Mouse (Mus musculus) gastrocnemius, postnatal 4 days (tissue): ENCODE data around the gene Ep400. TPM values are rescaled to one million over a fixed set of nuclear protein-coding genes. Genes with fewer than 3 reads are reported as not detected.
"Not testable (repeated sequence)": the region's sequence is repeated elsewhere in the genome, so short reads cannot be mapped to it uniquely, and the experiment has no call there.

Source experiments
- DNase-seq, 2 experiments: peaks; one replicate each; pipeline ENCODE4 v3.0.0; 2021 to 2022; ENCODE audit warnings: low spot score in 2 of 2, mixed read lengths in 2 of 2
- total RNA-seq, 2 experiments: library from RNA; stranded (reverse); gene quantifications; 2 replicates each; pipeline ENCODE4 v1.2.3; 2021

Gene Ep400
- total RNA-seq, 2 experiments from 2014 or later = 68.4 to 78.0 TPM

- DNase-seq = peak; percentile 94 to 97
Observed at GRCm38 (mm10) chr5:110779998-110780760, 9.7 kb upstream of the Ep400 start, which contains the start of gene Pus1. Gene Pus1 (minus strand): TSS chr5:110780659.

GRCm38 (mm10) chr5:110779276-110779997, 8.9 kb upstream of the Ep400 start:
- DNase-seq = no peak

- DNase-seq = no peak
Observed at GRCm38 (mm10) chr5:110778263-110778662, 7.7 kb upstream of the Ep400 start.

GRCm38 (mm10) chr5:110776141-110776540, 5.6 kb upstream of the Ep400 start:
- DNase-seq = no peak

- DNase-seq = peak in 1 of 2 experiments; percentile 7
Observed at GRCm38 (mm10) chr5:110774511-110774910, 4.0 kb upstream of the Ep400 start.

GRCm38 (mm10) chr5:110772945-110773344, 2.4 kb upstream of the Ep400 start:
- peak in 1 of 2 experiments; percentile 5 for DNase-seq

GRCm38 (mm10) chr5:110770031-110770445, 479 bp downstream of the Ep400 start:
- DNase-seq = no peak

- no peak for DNase-seq
Observed at GRCm38 (mm10) chr5:110769272-110769671, 1.2 kb downstream of the Ep400 start.

- DNase-seq = no peak
Observed at GRCm38 (mm10) chr5:110763890-110764289, 6.6 kb downstream of the Ep400 start.

GRCm38 (mm10) chr5:110745021-110745420, 25.5 kb downstream of the Ep400 start:
- no peak for DNase-seq

- no peak for DNase-seq
Observed at GRCm38 (mm10) chr5:110739496-110740275, 30.8 kb downstream of the Ep400 start.

- DNase-seq = no peak
Observed at GRCm38 (mm10) chr5:110735606-110736005, 34.9 kb downstream of the Ep400 start.

GRCm38 (mm10) chr5:110733231-110733823, 37.2 kb downstream of the Ep400 start:
- DNase-seq = no peak

GRCm38 (mm10) chr5:110731227-110731626, 39.3 kb downstream of the Ep400 start:
- no peak for DNase-seq

GRCm38 (mm10) chr5:110727850-110728249, 42.7 kb downstream of the Ep400 start:
- DNase-seq = no peak

- no peak for DNase-seq
Observed at GRCm38 (mm10) chr5:110723543-110723942, 47.0 kb downstream of the Ep400 start.

- DNase-seq = not testable (repeated sequence)
Observed at GRCm38 (mm10) chr5:110721463-110721862, 49.1 kb downstream of the Ep400 start.

- DNase-seq = no peak
Observed at GRCm38 (mm10) chr5:110711455-110711854, 59.1 kb downstream of the Ep400 start.

GRCm38 (mm10) chr5:110709256-110709655, 61.3 kb downstream of the Ep400 start:
- no peak for DNase-seq

GRCm38 (mm10) chr5:110704004-110704403, 66.5 kb downstream of the Ep400 start:
- no peak for DNase-seq

- DNase-seq = no peak
Observed at GRCm38 (mm10) chr5:110698617-110699016, 71.9 kb downstream of the Ep400 start.
